Mouse (Mus musculus) erythroblast, embryonic 14.5 days (primary cell): ENCODE measurements at regions not wholly inside any gene's neighbourhood (a gene's known extent, or its start where the extent isn't known, plus 50 kb on each side); places are given as distances from the start of the nearest gene placed in this dataset.

Source experiments
- GATA1 ChIP-seq: IDR thresholded peaks from 2 replicates; pipeline ENCODE4 v1.6.1; 2012; ENCODE audit warnings: low read length, inconsistent platforms, mixed read lengths
- TAL1 ChIP-seq: IDR thresholded peaks from 3 replicates; pipeline ENCODE4 v1.6.1; 2012; ENCODE audit warnings: low read length, inconsistent platforms, mixed read lengths

GRCm38 (mm10) chr10:17273855-17274254 lies 449.2 kb upstream of the Cited2 start:
- TF ChIP-seq GATA1 (no peak), TAL1 (no peak)
